Mouse (Mus musculus): ENCODE measurements around the gene Ltn1.

GRCm38 (mm10) chr16:87405001-87405400 lies 27.4 kb downstream of the Ltn1 start:
- TF ChIP-seq CTCF (IDR thresholded peaks at IDR 0.05; ENCODE audit: insufficient read depth, low read depth, low read length), result no peak
- no peak for TF ChIP-seq POLR2A (IDR thresholded peaks at IDR 0.05; ENCODE audit: insufficient read depth, low read depth, low read length)

Data from olfactory bulb, adult 2 months (tissue).